Mouse (Mus musculus): ENCODE measurements around the gene Rnft2. TPM values are rescaled to one million over a fixed set of nuclear protein-coding genes. Genes with fewer than 3 reads are reported as not detected.

The Rnft2 gene
- 4.3 and 7.4 TPM in 2 replicates for polyA plus RNA-seq (2014; fragmentation: Nextera tagmentation; extraction: Ambion mirVana)

GRCm38 (mm10) chr5:118244606-118245443 lies at the start of gene Rnft2, which contains the start of gene 2410131K14Rik:
Rnft2 (minus strand) TSS chr5:118245116.
2410131K14Rik (plus strand) TSS chr5:118245227.
- H3K4me3 ChIP-seq (ENCODE audit: low read depth, low read length): peak within 1 kb of the TSS; percentile 59
- H3K9ac ChIP-seq (ENCODE audit: low read length): peak within 1 kb of the TSS; percentile 67
- H3K9me3 ChIP-seq (ENCODE audit: control insufficient read depth, low read length): no peaks in the 10 kb centered on the region
- ATAC-seq (ENCODE audit: insufficient read depth, low FRiP score, low TSS enrichment): peak; percentile 100
- H3K4me1 ChIP-seq (ENCODE audit: control insufficient read depth, insufficient read depth, low read length): peaks cover 7% of the 10 kb centered on the region
- WGBS: under 1% methylated on average over 68 of the region's 68 CpGs
- peak within 1 kb of the TSS; percentile 63 for H3K4me2 ChIP-seq (ENCODE audit: low read depth)
- peak within 1 kb of the TSS; percentile 72 for H3K27ac ChIP-seq (ENCODE audit: low read depth, low read length)
- H3K27me3 ChIP-seq (ENCODE audit: control insufficient read depth, insufficient read depth, low read length): no peaks in the 10 kb centered on the region
- peaks cover 2% of the 10 kb centered on the region; the same call in 1 of the 2 replicates for H3K36me3 ChIP-seq (ENCODE audit: control insufficient read depth, insufficient read depth, low read length)
- peak; percentile 99 for DNase-seq (ENCODE audit: low spot score)

DNA sequence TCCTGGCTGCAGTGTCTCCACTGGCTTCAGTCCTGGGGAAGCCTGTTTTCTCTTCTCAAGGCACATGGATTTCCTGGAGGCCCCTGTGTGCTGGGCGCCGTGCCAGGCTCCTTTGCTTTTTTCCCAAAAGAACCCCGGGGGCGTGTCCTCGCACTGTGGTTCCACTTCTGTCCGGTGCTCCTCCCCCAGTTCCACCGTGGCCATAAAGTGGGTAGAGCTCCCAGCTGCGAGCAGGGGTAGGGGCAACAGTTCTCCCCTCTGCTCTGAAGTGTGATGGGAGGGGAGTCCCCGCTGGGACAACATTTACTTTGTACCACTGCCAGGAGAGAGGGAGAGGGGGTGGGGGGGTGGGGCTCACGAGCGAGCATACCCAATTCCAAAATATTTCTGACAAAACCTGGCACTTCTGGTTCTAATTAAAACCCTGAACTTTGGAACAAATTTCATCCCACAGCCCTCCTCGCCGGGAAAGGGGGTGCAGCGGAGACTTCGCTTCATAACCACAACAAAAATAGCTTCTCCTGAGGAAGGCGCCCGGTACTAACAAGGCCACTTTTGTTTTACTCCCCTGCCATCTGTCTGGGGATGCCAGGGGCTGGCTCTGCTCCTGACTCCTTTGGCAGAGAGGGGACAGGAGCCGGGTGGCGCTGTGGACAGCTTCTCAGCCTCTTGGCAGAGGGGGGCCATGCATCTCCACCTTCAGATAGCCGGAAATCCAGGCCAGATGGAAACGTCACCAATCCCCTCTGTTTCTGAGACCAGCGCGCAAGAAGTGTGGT lies 49.4 kb upstream of the Rnft2 start:
- no peak overlapping the region for H3K4me3 ChIP-seq (ENCODE audit: low read depth, low read length)
- WGBS: 27% methylated on average over 23 of the region's 23 CpGs

DNA sequence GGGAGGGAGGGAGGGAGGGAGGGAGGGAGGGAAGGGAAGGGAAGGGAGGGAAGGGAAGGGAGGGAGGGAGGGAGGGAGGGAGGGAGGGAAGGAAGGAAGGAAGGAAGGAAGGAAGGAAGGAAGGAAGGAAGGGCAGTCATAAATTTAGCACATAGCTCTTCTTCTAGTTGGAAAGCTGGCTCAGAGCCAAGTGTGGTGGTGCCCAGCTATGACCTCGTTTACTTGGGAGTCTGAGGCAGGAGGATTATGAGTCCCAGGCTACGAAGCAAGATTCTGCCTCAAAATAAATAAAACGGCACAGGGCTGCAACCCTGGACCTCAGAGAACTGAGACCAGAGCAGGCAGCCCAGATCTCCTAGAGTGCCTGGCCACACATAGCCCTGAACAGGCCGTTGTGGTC lies 47.6 kb upstream of the Rnft2 start:
- DNase-seq (ENCODE audit: low spot score): no peak
- no peak overlapping the region for H3K4me3 ChIP-seq (ENCODE audit: low read depth, low read length)
- H3K4me2 ChIP-seq (ENCODE audit: low read depth): no peak overlapping the region
- H3K27me3 ChIP-seq (ENCODE audit: control insufficient read depth, insufficient read depth, low read length): no peaks in the 10 kb centered on the region
- H3K4me1 ChIP-seq (ENCODE audit: control insufficient read depth, insufficient read depth, low read length): peaks cover 7% of the 10 kb centered on the region
- no peaks in the 10 kb centered on the region for H3K9me3 ChIP-seq (ENCODE audit: control insufficient read depth, low read length)
- no peak for ATAC-seq (ENCODE audit: insufficient read depth, low FRiP score, low TSS enrichment)
- H3K9ac ChIP-seq (ENCODE audit: low read length): no peak overlapping the region
- H3K27ac ChIP-seq (ENCODE audit: low read depth, low read length): no peak overlapping the region
- 66% methylated on average over 4 of the region's 4 CpGs for WGBS
- H3K36me3 ChIP-seq (ENCODE audit: control insufficient read depth, insufficient read depth, low read length): no peaks in the 10 kb centered on the region

More for the DNA sequence above, 49.4 kb upstream of the Rnft2 start:
- H3K36me3 ChIP-seq (ENCODE audit: control insufficient read depth, insufficient read depth, low read length): no peaks in the 10 kb centered on the region
- H3K27ac ChIP-seq (ENCODE audit: low read depth, low read length): 0 out of 2 replicates have a peak overlapping the region, but pooled peaks have one; percentile 39
- no peak; the same call in 1 of the 2 replicates for ATAC-seq (ENCODE audit: insufficient read depth, low FRiP score, low TSS enrichment)
- peak overlapping the region; percentile 8 for H3K4me2 ChIP-seq (ENCODE audit: low read depth)
- H3K9me3 ChIP-seq (ENCODE audit: control insufficient read depth, low read length): no peaks in the 10 kb centered on the region
- H3K27me3 ChIP-seq (ENCODE audit: control insufficient read depth, insufficient read depth, low read length): no peaks in the 10 kb centered on the region
- peak; percentile 73 for DNase-seq (ENCODE audit: low spot score)
- H3K4me1 ChIP-seq (ENCODE audit: control insufficient read depth, insufficient read depth, low read length): peaks cover 12% of the 10 kb centered on the region
- no peak overlapping the region for H3K9ac ChIP-seq (ENCODE audit: low read length)

DNA sequence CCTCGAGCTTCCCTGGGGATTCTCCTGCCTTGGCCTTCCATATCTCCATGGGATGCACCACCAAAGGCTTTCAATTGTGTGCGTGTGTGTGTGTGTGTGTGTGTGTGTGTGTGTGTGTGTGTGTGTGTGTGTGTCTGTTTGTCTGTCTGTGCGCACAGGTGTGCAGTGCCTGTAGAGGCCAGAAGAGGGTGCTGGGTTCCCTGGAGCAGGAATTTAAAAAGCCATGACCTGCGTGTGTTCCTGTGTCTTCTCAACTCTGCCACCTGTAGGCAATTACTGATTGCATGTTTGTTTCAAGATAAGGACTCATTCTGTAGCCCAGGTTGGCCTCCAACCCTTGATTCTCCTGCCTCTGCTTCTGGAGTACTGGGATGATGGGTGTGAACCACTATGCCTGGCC lies 46.5 kb upstream of the Rnft2 start:
- Histone ChIP-seq H3K4me1 (ENCODE audit: control insufficient read depth, insufficient read depth, low read length) (peaks cover 3% of the 10 kb centered on the region; the same call in 1 of the 2 replicates), H3K27ac (ENCODE audit: low read depth, low read length) (no peak overlapping the region), H3K4me3 (ENCODE audit: low read depth, low read length) (no peak overlapping the region), H3K4me2 (ENCODE audit: low read depth) (no peak overlapping the region), H3K27me3 (ENCODE audit: control insufficient read depth, insufficient read depth, low read length) (no peaks in the 10 kb centered on the region), H3K9ac (ENCODE audit: low read length) (no peak overlapping the region), H3K9me3 (ENCODE audit: control insufficient read depth, low read length) (no peaks in the 10 kb centered on the region), H3K36me3 (ENCODE audit: control insufficient read depth, insufficient read depth, low read length) (no peaks in the 10 kb centered on the region)
- WGBS: 96% methylated on average over 4 of the region's 4 CpGs
- ATAC-seq (ENCODE audit: insufficient read depth, low FRiP score, low TSS enrichment): no peak
- no peak for DNase-seq (ENCODE audit: low spot score)

DNA sequence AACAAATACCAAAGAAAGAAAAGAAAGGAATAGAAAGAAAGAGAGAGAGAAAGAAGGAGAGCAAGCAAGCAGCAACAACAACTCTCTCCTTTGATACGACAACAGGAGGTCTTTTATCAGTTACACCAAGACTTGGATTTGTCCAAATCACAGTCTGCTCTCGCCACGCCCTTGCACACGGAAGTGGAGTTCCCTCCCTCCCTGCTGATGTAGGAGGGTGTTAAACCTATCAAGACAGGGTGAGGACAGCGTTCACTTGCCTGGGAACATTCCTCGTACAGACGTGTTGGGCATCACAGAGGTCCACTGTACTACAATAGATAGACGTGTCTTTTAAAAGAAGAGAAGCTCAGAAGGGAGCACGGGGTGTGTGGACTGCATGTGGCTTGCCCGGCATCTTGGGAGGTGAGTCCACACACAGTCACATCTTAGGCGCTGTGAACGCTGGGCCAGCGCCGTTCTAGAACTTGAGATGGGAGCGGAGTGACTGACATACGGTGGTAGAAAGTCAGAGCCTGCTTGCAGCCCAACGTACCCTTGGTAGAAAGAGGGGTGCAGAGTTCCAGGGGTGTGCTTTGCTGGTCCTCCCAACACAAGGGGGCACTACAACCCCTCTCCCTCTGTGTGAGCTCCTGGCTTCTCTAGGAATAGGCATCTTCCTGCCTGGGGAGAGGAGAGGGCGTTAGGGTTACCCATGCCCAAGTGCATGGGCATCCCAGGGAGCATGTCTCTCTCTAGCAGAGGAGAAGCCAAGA lies 33.0 kb upstream of the Rnft2 start:
- 90% methylated on average over 18 of the region's 18 CpGs for WGBS
- no peaks in the 10 kb centered on the region for H3K27me3 ChIP-seq (ENCODE audit: control insufficient read depth, insufficient read depth, low read length)
- no peak overlapping the region for H3K27ac ChIP-seq (ENCODE audit: low read depth, low read length)
- no peak overlapping the region for H3K4me3 ChIP-seq (ENCODE audit: low read depth, low read length)
- ATAC-seq (ENCODE audit: insufficient read depth, low FRiP score, low TSS enrichment) (no peak), DNase-seq (ENCODE audit: low spot score) (no peak)
- no peak overlapping the region for H3K4me2 ChIP-seq (ENCODE audit: low read depth)
- no peaks in the 10 kb centered on the region for H3K36me3 ChIP-seq (ENCODE audit: control insufficient read depth, insufficient read depth, low read length)
- H3K4me1 ChIP-seq (ENCODE audit: control insufficient read depth, insufficient read depth, low read length): 0 out of 2 replicates have a peak, but pooled peaks cover 3% of the 10 kb centered on the region
- no peak overlapping the region for H3K9ac ChIP-seq (ENCODE audit: low read length)
- no peaks in the 10 kb centered on the region for H3K9me3 ChIP-seq (ENCODE audit: control insufficient read depth, low read length)

DNA sequence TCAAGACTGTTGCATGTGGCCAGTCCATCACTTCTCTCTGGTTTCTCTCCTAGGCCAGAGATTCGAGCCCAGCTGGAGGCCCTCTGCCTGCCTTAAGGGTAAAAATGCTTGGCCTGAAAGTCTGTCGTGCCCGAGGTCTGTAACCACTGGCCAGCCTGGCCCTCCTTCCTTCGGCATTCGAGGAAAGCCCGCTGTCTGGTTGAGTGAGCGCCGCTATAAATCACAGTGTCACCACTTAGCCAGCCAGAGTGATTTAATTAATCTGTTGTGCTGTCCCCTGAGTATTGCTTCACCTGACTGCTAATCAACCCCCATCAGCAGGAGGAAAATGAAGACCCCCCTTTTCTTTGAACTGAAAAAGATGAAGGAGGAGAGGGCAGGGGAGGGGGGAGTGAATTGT lies 31.8 kb upstream of the Rnft2 start:
- 0 out of 2 replicates have a peak, but pooled peaks cover 2% of the 10 kb centered on the region for H3K27me3 ChIP-seq (ENCODE audit: control insufficient read depth, insufficient read depth, low read length)
- peak; percentile 59 for DNase-seq (ENCODE audit: low spot score)
- ATAC-seq (ENCODE audit: insufficient read depth, low FRiP score, low TSS enrichment): no peak
- no peak overlapping the region for H3K27ac ChIP-seq (ENCODE audit: low read depth, low read length)
- no peak overlapping the region for H3K4me2 ChIP-seq (ENCODE audit: low read depth)
- H3K36me3 ChIP-seq (ENCODE audit: control insufficient read depth, insufficient read depth, low read length): no peaks in the 10 kb centered on the region
- 25% methylated on average over 8 of the region's 8 CpGs for WGBS
- H3K9ac ChIP-seq (ENCODE audit: low read length): no peak overlapping the region
- 0 out of 2 replicates have a peak, but pooled peaks cover 3% of the 10 kb centered on the region for H3K4me1 ChIP-seq (ENCODE audit: control insufficient read depth, insufficient read depth, low read length)
- H3K4me3 ChIP-seq (ENCODE audit: low read depth, low read length): no peak overlapping the region
- H3K9me3 ChIP-seq (ENCODE audit: control insufficient read depth, low read length): no peaks in the 10 kb centered on the region

DNA sequence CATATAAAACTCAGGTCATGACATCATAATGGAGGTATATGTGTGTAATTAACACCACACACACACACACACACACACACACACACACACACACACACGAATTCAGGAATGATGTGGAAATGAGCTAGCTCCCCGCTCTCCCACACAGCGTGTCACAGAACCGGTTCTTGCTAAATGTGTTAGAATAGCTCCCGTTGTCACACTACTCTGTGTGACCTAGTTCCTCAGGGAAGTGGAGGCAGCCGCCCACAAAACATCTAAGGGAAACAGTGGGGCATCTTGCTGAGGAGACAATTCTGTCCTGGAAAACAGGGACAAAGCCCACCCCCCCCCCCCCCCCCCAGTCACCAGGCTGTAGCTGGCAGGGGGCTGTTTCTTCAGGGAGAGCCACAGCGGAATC lies 31.4 kb upstream of the Rnft2 start:
- Histone ChIP-seq H3K36me3 (ENCODE audit: control insufficient read depth, insufficient read depth, low read length) (no peaks in the 10 kb centered on the region), H3K27ac (ENCODE audit: low read depth, low read length) (no peak overlapping the region), H3K27me3 (ENCODE audit: control insufficient read depth, insufficient read depth, low read length) (0 out of 2 replicates have a peak, but pooled peaks cover 2% of the 10 kb centered on the region), H3K9me3 (ENCODE audit: control insufficient read depth, low read length) (no peaks in the 10 kb centered on the region), H3K4me2 (ENCODE audit: low read depth) (no peak overlapping the region), H3K4me3 (ENCODE audit: low read depth, low read length) (no peak overlapping the region), H3K9ac (ENCODE audit: low read length) (no peak overlapping the region), H3K4me1 (ENCODE audit: control insufficient read depth, insufficient read depth, low read length) (0 out of 2 replicates have a peak, but pooled peaks cover 3% of the 10 kb centered on the region)
- ATAC-seq (ENCODE audit: insufficient read depth, low FRiP score, low TSS enrichment): no peak
- 42% methylated on average over 7 of the region's 7 CpGs for WGBS
- DNase-seq (ENCODE audit: low spot score): no peak

GRCm38 (mm10) chr5:118274546-118274945 lies 29.6 kb upstream of the Rnft2 start:
- H3K4me1 ChIP-seq (ENCODE audit: control insufficient read depth, insufficient read depth, low read length): 0 out of 2 replicates have a peak, but pooled peaks cover 3% of the 10 kb centered on the region
- H3K27ac ChIP-seq (ENCODE audit: low read depth, low read length): no peak overlapping the region
- no peak for ATAC-seq (ENCODE audit: insufficient read depth, low FRiP score, low TSS enrichment)
- H3K36me3 ChIP-seq (ENCODE audit: control insufficient read depth, insufficient read depth, low read length): no peaks in the 10 kb centered on the region
- H3K27me3 ChIP-seq (ENCODE audit: control insufficient read depth, insufficient read depth, low read length): 0 out of 2 replicates have a peak, but pooled peaks cover 2% of the 10 kb centered on the region
- H3K9ac ChIP-seq (ENCODE audit: low read length): no peak overlapping the region
- no peak for DNase-seq (ENCODE audit: low spot score)
- no peak overlapping the region for H3K4me3 ChIP-seq (ENCODE audit: low read depth, low read length)
- no peaks in the 10 kb centered on the region for H3K9me3 ChIP-seq (ENCODE audit: control insufficient read depth, low read length)
- H3K4me2 ChIP-seq (ENCODE audit: low read depth): no peak overlapping the region
- WGBS: 31% methylated on average over 9 of the region's 9 CpGs

Data from neural tube, embryonic 11.5 days (tissue).